Mouse (Mus musculus): ENCODE measurements around the gene Atp5d.

Gene Atp5d

GRCm38 (mm10) chr10:80138553-80139438 is at the start of gene Atp5d:
Atp5d (plus strand) TSS chr10:80138632.
- DNase-seq = peak; percentile 82

DNA sequence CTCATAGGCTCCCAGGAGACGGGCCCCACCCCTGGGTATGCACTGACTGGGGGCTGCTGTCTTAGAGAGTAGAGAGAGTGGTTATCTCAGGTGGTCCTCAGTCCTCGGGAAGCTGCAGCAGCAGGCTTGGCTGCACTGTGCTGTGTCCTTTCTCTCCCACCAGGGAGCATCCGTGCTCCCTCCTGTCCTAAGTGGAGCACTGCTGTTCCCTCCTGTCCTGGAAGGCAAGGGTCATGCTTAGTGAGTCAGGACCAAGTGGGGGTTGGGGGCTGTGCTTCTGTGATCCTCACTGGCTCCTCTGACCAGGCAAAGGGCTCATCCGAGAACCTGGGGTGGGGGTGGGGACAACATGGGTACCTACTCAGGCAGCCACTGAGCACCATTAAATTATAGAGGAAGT is 49.3 kb upstream of the Atp5d start:
- no peak for DNase-seq

DNA sequence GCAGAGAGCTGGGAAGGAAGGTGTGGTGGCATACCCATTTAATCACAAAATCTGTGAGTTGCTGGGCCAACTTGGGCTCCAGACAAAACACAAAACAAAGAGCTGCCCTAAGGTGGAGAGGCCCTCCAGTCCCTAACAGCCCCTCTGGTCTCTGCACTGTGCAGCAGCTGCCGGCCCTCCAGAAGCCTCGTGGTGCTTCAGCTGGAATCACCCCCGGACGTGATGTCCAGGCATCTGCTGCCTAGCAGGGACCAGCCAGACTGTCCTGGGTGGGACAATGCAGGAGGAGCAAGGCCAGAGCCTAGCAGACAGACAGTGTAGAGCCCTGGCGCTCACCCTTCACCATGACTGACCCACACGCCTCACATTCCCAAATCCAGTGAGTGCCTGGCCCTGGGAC is 46.9 kb upstream of the Atp5d start:
- no peak for DNase-seq

- DNase-seq = no peak
These were observed 45.7 kb upstream of the Atp5d start for GRCm38 (mm10) chr10:80092690-80093089.

- DNase-seq = no peak
These were observed 44.3 kb upstream of the Atp5d start for GRCm38 (mm10) chr10:80094085-80094484.

DNA sequence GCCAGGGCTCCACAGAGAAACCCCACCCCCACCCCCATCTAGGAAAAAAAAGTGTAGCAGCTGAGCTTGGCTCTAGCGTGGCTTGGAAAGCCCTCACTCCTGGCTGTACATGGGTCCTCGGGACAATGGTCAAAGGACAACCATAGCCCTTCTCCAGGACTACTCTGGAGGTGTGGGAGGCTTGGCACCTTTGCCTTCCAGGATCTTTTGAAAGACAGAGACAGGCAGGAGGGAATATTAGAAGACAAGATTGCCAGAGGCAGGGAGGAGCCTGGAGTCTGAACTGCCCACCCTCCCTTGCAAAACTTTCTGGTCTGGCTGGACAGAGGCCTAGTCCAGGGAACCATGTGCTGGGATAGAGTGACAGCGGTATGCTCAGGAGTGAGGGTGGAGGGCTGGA is 43.7 kb upstream of the Atp5d start:
- no peak for DNase-seq

- DNase-seq = no peak
These were observed 42.9 kb upstream of the Atp5d start for GRCm38 (mm10) chr10:80095547-80095946.

DNA sequence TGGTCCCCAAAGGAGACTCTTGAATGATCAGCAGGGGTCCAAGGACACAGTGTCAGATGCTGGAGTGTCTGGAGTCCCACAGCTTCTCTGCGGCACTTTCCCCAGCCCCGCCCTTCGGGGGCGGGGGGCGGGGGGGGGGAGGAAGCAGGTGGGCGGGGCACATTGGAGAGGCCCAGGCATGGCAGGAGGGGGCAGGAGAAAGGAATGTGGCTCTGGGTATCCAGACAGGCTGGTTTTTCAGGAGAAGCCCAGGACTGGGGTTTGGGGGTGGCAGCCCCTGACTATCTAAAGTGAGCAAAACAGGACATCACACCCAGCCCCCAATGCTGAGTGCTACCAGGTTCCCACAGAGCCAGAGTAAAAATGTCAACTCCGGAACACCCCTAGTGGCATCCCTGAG is 41.2 kb upstream of the Atp5d start:
- no peak for DNase-seq

DNA sequence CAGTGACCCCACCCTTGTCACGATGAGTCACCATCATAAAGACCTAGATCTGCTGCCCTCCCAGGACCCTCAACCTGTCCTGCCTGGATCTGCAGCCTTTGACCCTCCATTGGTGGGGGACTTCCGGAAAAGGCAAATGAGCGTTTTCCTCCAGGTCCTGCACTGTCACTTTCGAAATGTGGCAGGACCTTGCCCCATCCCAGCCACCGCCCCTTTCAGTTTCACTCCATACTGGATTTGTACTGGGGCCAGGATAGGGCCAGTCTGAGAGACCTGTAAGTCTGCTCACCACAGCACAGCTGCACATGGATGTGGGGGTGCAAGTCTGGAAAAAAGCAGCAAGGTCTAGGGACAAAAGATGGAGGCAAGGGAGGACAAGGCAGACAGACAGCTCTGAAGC is 39.8 kb upstream of the Atp5d start:
- no peak for DNase-seq

DNA sequence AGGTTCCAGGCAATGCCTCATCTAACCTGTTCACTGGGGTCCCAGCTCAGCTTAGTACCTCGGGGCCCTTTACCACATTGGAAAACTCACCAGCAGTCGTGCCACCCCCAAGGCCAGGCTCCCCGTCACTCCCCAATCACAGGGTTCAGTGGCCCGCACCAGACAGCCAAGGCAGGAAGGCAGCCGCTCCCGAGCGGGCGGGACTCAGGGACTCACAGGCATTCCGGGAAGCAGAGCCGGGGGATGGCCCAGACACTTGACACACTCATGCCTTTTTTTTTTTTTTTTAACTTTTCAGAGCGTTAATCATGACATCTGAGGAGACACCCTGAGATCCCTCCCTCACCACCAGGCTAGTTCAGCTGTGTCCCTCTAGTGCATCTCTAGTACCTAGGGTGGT is 37.5 kb upstream of the Atp5d start:
- DNase-seq = no peak

GRCm38 (mm10) chr10:80102216-80102915 is 36.1 kb upstream of the Atp5d start:
- DNase-seq = peak; percentile 81

DNA sequence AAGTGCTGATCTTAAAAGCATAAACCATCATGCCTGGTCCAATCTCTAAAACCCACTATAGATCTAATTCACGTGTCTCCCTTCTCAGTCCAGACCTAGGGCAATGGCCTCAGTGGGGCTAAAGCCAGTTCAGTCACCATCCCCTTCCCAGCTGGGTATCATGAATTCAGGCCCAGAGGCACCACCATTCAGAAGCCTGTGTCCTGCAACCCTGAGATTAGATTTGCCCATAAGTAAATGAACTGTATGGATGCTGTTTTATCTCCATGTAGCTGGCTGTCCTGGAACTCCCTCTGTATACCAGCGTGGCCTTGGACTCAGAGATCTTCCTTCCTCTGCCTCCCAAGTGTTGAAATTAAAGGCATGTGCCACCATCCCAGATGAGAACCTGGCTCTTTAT is 35.4 kb upstream of the Atp5d start:
- DNase-seq = no peak

GRCm38 (mm10) chr10:80104181-80104580 is 34.3 kb upstream of the Atp5d start:
- DNase-seq = no peak

GRCm38 (mm10) chr10:80105460-80105859 is 33.0 kb upstream of the Atp5d start, which contains the start of gene Sbno2:
Sbno2 (minus strand) TSS chr10:80105571.
- DNase-seq = no peak

DNA sequence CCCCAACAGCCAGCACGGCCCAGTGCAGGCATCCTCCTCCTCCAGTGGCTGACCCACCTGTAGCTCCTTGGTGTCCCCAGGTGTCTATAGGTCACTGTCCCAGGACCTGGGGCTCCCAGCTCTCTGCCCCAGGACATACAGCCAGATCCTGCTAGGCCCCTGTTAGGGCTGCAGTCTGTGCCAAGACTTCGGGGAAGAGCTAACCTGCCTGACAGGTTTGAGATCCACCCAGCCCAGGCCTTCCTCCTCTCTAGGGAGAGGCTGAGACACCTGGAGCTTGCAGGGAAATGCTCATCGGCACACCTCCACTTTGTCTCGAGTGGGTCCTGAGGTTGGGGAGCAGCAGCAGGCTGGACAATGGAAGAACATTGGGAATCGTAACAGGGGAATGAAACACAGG is 32.5 kb upstream of the Atp5d start:
- DNase-seq = no peak

DNA sequence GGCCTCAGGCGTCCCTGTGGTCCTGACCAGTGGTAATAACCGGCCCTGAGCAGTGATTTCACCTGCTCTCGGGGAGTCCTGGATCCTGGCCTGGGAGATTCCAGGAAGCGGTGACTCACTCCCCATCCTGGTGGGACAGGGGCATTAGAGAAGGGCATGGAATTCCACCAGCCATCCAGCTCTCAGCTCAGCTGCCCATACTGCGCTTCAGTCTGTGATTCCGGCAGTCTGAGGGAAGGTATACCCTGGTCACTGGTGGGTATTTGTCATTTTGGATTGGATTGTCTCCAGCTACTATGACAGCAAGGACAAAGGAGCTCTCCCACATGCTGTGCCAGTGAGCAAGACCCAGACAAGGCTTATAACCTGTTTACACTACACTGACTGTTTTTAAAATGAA is 30.8 kb upstream of the Atp5d start:
- no peak for DNase-seq

- peak; percentile 87 for DNase-seq
These were observed 23.8 kb upstream of the Atp5d start for GRCm38 (mm10) chr10:80114341-80115284.

GRCm38 (mm10) chr10:80115290-80115943 is 23.0 kb upstream of the Atp5d start, which contains the start of gene Stk11:
Stk11 (plus strand) TSS chr10:80115803.
- DNase-seq = peak; percentile 99

- no peak for DNase-seq
These were observed 22.5 kb upstream of the Atp5d start for GRCm38 (mm10) chr10:80115944-80116335.

GRCm38 (mm10) chr10:80116563-80116926 is 21.9 kb upstream of the Atp5d start:
- DNase-seq = no peak

- DNase-seq = no peak
These were observed 21.3 kb upstream of the Atp5d start for GRCm38 (mm10) chr10:80116927-80117691.

GRCm38 (mm10) chr10:80117736-80118135 is 20.7 kb upstream of the Atp5d start:
- no peak for DNase-seq
